Mouse (Mus musculus) frontal cortex, adult (tissue): ENCODE data around the gene Hps6.
A peak's percentile ranks its signal among the peaks of the same experiment; 100 is the strongest.
"Not testable (repeated sequence)": the region's sequence is repeated elsewhere in the genome, so short reads cannot be mapped to it uniquely, and the experiment has no call there.

Experiments
- ATAC-seq: cut with Nextera tagmentation; 2 replicates; pipeline ENCODE4 v1.9.2; 2017; ENCODE audit warnings: mild to moderate bottlenecking, moderate library complexity, mixed read lengths; ENCODE audit not compliant: low TSS enrichment

Gene Hps6

DNA sequence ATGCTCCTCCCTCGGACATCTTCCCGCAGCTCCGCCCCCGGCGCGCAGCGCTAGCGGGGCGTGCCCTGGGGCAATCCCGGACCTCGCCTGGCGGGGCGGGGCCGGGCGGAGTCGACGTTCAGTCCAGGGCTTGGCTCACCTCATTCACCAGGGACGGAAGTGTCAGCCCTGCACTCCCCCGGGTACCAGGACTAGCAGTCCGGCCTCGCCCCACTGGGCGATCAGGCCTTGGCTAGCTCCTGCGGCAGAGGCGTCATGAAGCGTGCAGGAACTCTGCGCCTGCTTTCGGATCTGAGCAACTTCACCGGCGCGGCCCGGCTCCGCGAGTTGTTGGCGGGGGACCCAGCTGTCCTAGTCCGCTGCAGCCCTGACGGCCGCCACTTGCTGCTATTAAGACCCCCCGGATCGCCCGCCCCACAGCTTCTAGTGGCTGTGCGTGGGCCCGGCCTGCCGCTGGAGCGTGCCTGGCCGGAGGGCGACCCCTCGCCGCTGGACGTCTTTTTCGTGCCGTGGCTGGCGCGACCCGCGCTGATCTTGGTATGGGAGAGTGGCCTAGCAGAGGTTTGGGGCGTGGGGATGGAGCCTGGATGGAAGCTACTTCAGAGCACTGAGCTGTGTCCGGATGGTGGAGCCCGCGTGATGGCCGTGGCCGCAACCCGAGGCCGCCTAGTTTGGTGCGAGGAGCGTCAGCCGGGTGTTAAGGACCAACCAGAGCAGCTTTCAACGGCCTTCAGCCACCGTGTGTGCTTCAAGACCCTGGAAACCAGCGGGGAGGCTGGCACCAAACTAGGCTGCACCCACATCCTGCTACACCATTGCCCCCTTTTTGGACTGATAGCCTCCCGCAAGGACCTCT lies at the start of gene Hps6:
Hps6 (plus strand) TSS at position 138 of the 856 bp plus-strand sequence.
- peak; percentile 66 for ATAC-seq

GRCm38 (mm10) chr19:45956736-45957135 lies 46.6 kb upstream of the Hps6 start:
- ATAC-seq: peak; percentile 91

DNA sequence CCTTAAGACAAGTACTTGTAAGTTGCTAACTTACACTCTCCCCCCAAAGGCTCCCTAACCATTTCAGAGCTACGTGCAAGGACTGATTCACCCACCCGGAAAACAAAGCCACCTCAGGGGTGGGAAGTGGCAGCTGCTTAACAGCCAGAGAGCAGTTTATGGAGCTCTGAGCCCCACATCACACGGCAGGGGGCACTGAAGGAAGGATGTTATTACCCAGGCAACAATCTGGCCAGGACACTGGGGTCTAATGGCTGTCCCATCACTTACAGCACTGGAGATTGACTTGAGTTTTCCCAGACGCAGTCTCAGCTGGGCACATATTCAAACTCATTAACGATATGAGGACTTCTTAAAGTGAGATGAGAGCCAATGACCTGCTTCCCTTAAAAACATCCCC lies 42.5 kb upstream of the Hps6 start:
- no peak for ATAC-seq

DNA sequence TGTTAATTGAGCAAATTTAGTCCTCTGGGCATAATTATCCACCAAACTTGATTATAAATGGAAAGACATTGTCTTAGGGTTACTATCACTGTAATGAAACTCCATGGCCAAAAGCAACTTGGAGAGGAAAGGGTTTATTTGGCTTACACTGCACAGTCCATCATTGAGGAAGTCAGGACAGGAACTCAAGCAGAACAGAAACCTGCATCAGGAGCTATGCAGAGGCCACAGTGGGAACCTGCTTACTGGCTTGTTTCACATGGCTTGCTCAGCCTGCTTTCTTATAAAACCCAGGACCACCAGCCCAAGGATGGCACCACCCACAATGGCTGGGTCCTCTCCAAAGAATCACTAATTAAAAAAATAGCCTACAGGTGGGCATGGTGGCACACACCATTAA lies 18.9 kb upstream of the Hps6 start:
- ATAC-seq: no peak

DNA sequence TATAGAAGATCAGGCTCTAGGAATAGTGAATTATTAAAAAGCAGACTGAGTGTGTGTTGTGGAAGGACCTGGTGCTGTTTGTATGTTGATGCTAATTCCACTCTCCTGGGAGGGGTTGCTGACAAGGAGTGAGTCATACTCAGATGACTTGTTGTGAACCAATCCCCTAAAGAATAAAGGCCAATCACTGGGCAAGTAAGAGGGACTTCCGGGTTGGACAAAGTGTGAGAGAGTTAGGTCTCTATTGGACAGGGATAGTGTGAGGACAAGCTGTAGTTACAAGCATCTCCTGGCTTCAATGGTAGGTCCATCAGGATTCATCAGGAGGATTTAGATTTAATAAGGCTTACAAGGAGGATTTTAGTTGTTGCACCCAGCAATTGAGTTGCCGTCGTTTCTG lies 15.1 kb upstream of the Hps6 start:
- ATAC-seq: no peak

DNA sequence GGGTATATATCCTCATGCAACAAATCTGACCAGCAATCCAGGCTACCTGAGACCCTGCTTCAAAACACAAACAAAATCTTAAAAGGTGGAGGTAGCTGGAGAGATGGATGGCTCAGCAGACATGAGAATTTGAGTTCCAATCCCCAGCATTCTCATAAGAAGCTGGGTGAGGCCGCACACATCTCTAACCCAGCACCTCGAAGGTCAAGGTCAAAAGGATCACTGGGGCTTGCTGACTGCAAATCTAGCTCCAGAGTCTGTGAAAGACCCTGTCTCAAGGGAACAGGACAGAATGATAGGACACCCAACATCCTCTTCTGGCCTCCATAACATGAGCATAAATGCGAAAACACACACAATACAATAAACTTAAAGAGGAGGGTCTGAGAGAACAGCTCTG lies 12.1 kb upstream of the Hps6 start:
- ATAC-seq: no peak

GRCm38 (mm10) chr19:45993441-45993840 lies 9.9 kb upstream of the Hps6 start:
- ATAC-seq: not testable (repeated sequence)

DNA sequence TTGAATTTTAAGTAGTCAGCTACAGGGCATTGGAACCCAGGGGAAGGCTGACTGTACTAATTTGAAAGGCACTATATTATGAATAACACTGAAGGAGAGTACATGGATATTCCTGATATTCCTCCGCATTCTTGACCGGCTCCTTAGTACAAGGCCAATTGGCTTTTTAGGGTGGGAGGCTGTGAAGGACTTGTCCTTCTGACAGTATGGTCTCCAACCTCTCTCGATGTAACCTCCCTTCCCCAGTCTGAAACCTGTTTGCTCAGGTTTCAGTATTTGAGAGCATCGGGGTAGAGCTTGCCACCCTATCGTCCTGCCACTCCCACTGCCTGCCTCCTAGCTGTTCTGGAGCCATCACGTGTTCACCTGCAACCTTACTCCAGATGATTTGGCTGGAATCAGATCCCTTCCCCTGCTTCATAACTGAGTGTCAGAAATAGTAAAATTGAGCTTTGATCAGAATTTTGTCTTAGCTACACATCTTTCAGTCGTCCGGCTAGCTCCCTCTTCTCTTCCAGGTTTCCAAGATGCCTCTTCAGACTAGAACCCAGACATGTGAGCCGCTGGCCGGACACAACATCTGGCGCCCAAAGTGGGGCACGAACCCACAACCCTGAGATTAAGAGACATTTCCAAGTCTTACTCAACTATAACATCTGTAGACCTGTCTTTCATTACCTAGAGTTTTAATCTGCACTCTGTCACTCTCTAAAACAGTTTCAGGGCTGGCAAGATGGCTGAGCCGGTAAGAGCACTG lies 9.1 kb upstream of the Hps6 start:
- ATAC-seq: no peak

DNA sequence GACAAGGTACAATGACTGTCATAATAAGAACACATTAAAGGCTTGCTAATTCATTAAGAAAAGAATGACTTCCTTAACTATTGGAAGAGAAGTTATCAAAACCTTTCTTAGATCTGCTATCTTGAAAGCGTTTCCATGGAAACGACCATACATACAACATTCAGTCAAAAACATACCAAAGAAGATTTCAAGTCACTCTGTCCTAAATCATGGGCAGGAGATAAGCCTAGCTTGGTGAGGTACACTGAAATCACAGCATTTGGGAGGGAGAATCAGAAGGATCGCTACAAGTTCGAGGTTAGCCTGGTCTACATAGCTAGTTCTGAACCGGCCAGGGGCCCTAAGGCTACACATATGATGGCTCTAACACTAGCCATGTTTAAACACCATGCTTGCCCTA lies 5.9 kb upstream of the Hps6 start:
- ATAC-seq: no peak

GRCm38 (mm10) chr19:45997785-45998693 lies 5.3 kb upstream of the Hps6 start, which contains the start of gene Armh3:
Gene Armh3 (minus strand): TSS chr19:45998488.
- peak; percentile 97 for ATAC-seq

GRCm38 (mm10) chr19:45998694-45999217 lies 4.6 kb upstream of the Hps6 start:
- peak; percentile 21; the same call in 1 of the 2 replicates for ATAC-seq

- ATAC-seq: no peak
Observed at GRCm38 (mm10) chr19:45999378-45999777, 3.9 kb upstream of the Hps6 start.

GRCm38 (mm10) chr19:46002279-46002678 lies 1.0 kb upstream of the Hps6 start:
- no peak for ATAC-seq

- ATAC-seq: no peak
Observed at GRCm38 (mm10) chr19:46004814-46005466, 1.6 kb downstream of the Hps6 start.

DNA sequence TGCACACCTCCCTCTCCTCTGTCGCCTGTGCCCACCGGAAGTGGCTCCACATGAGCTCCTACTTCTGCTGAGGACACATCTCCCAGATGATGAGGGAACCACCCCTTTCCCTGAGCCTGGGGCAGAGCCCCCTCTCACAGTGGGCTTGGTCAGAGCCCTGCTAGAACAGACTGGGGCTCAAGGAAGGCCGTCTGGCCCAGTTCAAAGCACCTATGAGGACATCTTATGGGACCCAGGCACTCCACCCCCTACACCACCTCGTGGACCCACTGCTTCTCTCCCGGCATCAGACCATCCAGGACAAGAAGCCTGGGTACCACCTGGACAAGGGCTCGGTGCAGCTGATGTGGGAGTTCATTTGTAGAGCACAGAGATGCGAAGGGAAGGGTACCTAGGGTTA lies 2.4 kb downstream of the Hps6 start:
- no peak for ATAC-seq

DNA sequence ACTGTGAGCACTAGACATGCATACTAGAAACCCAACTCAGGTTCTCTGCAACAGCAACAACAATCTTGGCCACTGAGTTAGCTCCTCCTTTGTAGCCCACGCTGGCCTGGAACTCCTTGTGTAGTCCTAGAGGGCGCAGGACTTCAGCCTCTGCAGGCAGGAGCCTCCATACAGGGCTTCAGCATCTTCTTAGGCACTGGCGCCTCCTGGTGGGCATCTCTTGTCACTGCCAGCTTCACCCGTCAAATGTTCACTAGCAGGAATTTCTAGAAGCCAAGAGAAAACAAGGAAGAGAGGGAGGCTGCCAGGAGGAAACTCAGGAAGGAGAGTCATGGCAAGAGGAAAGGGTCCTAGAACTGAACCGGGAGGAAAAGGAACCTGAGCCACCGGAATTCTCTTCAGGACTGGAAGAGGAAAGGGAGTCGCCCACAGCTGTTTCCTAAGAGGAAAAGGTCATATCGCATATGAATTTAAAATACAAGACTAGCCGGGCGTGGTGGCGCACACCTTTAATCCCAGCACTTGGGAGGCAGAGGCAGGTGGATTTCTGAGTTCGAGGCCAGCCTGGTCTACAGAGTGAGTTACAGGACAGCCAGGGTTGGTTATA lies 11.4 kb downstream of the Hps6 start:
- peak; percentile 85 for ATAC-seq

- ATAC-seq: no peak
Observed at GRCm38 (mm10) chr19:46016023-46016422, 12.7 kb downstream of the Hps6 start.

GRCm38 (mm10) chr19:46024959-46025358 lies 21.7 kb downstream of the Hps6 start:
- ATAC-seq: no peak

DNA sequence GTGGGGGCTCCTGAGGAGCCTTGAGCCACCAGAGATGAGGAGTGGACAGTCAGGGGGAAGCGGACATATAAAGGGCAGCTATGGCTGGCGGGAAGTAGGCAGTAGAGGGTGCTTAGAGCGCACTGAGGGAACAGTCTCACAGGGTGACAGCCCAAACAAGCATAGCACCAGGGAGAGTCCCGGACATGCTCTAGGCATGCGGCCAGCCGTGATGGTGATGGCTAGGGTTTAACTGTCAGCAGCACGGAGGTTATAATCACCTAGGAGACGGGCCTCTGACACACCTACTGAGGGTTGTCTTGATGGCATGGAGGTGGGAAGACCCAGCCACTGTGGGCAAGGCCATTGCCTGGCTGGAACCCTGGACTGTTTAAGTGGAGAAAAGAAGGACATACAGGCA lies 23.3 kb downstream of the Hps6 start:
- no peak for ATAC-seq

DNA sequence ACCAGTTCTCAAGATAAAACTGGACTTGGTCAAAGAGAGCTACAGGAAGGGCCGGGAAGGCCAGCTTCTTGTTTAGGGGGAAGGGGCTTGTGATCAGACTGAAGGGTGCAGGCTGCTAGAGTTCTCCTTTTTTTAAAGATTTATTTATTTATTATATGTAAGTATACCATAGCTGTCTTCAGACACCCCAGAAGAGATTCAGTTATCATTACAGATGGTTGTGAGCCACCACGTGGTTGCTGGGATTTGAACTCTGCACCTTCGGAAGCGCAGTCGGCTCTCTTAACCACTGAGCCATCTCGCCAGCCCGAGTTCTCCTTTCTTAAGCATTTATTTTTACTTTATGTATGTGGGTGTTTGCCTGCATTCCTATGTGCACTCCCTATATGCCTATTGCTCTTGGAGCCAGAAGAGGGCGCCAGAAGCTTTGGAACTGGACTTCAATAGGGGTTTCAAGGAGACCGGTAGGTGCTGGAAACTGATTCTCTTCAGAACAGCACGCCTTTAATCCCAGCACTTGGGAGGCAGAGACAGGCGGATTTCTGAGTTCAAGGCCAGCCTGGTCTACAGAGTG lies 25.5 kb downstream of the Hps6 start:
- ATAC-seq: no peak
